Mouse (Mus musculus) left cerebral cortex, postnatal 10 days (tissue): ENCODE results near the gene Vcp. TPM values are rescaled to one million over a fixed set of nuclear protein-coding genes. Genes with fewer than 3 reads are reported as not detected.
"Not testable (repeated sequence)": the region's sequence is repeated elsewhere in the genome, so short reads cannot be mapped to it uniquely, and the experiment has no call there.

Source experiments
- DNase-seq, 2 experiments: peaks; one replicate each; pipeline ENCODE4 v3.0.0; 2021 to 2022; ENCODE audit warnings: low spot score in 2 of 2, mixed read lengths in 1 of 2; ENCODE audit errors: extremely low spot score in 1 of 2
- intact Hi-C: fragments of 180-260 bp; cut with DNase I; formaldehyde crosslinking; loops from one replicate; pipeline ENCODE4 v1.15.1; 2025
- total RNA-seq, 2 experiments: library from RNA; stranded (reverse); gene quantifications; 2 replicates each; pipeline ENCODE4 v1.2.3; 2021

The Vcp gene
- 100 to 1,000 TPM; 270 to 280 TPM for total RNA-seq

DNA sequence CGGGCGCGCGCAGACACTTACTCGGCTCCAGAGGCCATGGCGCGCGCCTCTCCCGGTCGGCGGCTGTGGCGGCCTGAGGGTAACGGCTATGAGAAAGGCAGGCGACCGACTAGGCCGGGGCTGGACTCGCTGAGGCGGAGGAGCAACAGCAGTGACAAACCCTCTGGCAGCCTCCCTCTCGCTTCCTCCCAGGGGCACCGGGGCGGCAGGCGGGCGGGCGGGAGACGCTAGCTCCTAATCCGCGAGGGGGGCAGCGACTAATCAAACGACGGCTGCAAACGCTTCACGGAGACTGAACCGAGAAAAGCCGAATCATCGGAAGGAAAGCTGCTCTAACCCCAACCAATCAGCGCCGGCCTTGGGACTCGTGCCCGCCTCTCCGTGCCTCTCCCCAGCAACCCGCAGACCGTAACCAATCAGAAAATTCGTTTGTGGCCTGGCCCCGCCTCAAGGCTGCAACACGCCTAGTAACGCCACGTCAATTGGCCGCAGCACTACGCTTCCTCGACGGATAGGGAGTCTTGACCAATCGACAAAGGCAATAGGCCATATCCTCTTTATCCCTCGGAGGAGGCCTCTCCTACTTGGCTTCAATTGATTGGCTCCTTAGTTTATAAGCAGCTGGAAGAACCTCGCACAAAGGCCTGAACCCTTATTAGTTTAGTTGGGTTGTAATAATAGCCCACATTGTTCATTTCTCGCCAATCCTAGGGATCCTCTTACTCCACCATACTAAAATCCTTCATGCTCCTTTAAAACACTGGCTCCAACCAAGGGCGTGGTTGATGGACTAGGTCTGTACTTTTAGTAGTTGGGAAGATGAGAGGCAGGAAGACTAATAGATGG, at the start of gene Vcp:
Gene Vcp (minus strand): TSS at position 367 of the 846 bp plus-strand sequence.
- intact Hi-C loops = not testable (repeated sequence)

DNA sequence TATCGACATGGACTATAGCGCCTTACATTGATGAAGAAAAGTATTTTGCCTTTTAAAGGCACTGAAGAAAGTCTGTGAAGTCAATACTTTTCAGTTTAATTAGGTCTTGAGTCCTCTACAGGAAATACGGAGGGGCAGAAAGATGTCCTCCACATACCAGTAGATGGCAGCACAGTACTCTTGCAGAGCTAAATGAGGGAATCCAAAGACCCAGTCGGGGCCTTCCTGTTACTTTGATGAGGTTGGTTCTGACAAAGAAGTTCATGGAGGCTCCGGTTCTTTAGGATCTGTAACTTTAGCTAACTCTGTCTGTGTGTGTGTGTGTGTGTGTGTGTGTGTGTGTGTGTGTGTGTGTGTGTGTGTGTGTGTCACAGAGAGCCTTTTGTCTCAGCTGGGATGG, 46.9 kb upstream of the Vcp start:
- peak; percentile 83 to 88 for DNase-seq
- intact Hi-C loops = loop anchor here (5.0 kb wide), 3 partner anchors 70 to 375 kb away; no protein-coding TSS in a partner anchor

More for the DNA sequence above, at the start of gene Vcp:
- DNase-seq = peak; percentile 99 to 100

DNA sequence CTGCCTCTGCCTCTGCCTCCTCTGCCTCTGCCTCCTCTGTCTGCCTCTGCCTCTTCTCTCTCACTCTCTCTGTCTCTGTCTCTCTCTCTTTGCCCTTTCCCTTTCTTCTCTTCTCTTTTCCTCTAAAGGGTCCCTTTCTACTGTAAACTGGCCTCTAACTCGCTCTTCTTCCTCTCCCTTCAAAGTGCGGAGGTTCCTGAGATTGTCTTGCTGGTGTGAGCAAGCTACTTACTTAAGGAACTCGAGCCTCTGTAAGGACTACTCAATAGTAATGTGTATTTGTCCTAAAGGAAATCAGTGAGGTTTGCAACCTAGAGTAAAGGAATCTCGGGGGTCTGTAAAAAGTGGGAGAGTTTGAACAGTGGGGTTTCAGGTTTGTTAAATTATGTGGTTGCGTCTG, 46.3 kb upstream of the Vcp start:
- intact Hi-C loops = loop anchor here (5.0 kb wide), 3 partner anchors 71 to 376 kb away; no protein-coding TSS in a partner anchor
- DNase-seq = no peak

DNA sequence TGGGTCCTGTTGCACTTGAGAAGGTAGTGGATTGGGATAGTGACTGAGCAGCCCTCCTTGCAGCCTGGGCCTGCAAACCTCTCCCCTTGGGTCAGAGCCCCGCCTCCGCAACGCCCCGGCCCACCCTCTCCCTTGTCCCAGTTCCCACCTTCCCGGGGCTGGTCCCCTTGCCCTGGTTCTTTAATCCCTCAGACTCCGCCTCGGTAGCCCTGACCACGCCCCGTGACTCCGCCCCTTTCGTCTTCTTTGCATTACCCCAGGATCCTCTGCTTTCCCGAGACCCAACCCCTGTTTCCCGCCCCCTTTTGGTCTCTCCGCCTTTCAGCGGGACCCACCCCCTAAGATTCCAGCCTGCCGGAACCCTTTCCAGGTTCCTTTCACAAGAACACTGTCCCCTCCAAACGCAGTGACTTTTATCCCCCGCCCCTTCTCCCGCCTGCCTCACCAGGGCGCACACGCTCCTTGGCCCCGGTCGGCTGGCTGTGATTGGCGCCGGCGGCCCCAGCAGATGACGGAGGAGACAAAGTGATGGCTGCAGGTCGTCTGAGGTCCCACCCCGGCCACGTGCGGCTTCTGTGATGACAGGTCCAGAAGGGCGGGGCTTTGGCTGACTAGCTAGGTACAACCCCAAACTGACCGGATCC, 45.5 kb upstream of the Vcp start, which contains the start of gene Fam214b:
Gene Fam214b (minus strand): TSS at position 562 of the 644 bp plus-strand sequence.
- DNase-seq = peak; percentile 93 to 99
- intact Hi-C loops = loop anchor here (5.0 kb wide), 3 partner anchors 72 to 377 kb away; no protein-coding TSS in a partner anchor

DNA sequence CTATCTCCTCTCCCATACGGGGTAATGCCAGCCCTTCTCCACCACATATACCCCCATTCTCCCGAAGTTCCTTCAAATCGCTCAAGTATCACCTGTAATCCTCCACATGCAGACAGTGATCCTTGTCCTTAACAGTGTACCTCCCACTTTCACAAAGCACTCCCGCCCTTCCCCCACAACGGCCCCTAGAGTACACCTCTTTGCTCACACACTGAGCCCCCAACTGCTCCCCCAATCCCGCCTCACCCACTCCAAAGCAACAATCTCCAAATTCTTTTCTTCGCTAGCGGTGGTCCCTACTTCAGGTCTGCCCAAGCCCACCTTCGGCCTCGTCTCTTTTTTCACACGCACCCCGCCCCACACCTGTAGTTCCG, 45.0 kb upstream of the Vcp start:
- intact Hi-C loops = loop anchor here (5.0 kb wide), 3 partner anchors 72 to 377 kb away; no protein-coding TSS in a partner anchor

DNA sequence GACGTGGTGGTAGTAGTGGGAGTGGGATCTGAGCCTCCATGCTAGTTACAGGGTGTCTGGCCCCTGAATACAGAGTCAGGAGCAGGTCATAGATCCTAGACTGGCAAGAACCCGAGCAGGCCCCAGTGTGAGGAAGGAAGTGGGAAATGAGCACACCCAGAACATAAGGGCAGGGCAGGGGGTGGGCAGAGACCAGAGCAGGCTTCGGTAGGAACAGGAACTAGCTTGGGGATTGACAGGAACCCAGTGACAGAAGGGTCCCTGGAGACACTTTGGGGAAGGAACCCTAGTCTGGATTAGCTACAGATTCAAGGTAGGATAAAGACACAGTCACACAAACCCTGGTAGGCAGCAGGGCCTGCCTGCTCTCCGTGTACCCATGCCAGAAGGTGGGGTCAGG, 44.4 kb upstream of the Vcp start:
- intact Hi-C loops = loop anchor here (5.0 kb wide), 3 partner anchors 73 to 378 kb away; no protein-coding TSS in a partner anchor
- peak in 1 of 2 experiments; percentile 64 for DNase-seq

More for the DNA sequence above, 45.0 kb upstream of the Vcp start:
- DNase-seq = peak in 1 of 2 experiments; percentile 65

DNA sequence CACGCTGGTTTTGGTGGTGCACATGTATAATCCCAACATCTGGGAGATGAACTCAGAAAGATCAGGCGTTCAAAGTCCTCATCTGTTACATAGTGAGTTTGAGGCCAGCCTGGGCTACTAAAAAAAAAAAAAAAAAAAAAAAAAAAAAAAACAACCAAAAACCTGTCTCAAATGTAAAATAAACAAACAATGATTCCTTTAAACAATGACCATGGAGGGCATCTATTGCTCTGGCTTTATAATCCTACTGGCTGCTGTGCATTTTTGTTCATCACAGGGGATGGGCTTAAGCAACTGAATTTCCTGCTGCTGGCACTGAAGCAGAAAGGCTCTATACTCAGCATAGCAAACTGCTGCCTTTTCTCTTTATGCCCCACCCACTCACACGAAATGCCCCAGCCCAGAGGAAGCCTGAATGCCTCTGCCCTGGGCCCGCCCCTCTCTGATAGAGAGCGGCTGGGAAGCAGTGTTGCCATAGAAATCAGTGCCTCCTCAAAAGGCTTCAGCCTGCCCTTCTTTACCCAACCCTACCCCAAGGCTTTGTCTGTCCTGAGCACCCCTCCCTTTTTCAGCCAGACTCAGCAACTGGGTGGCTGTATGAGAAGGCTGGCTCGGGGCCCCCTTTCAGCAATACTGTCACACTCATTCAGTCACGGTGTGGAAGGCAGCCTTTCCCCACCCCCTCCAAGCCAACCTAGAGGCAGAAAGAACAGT, 43.5 kb upstream of the Vcp start:
- peak; percentile 60 to 89 for DNase-seq
- intact Hi-C loops = no loop called here

DNA sequence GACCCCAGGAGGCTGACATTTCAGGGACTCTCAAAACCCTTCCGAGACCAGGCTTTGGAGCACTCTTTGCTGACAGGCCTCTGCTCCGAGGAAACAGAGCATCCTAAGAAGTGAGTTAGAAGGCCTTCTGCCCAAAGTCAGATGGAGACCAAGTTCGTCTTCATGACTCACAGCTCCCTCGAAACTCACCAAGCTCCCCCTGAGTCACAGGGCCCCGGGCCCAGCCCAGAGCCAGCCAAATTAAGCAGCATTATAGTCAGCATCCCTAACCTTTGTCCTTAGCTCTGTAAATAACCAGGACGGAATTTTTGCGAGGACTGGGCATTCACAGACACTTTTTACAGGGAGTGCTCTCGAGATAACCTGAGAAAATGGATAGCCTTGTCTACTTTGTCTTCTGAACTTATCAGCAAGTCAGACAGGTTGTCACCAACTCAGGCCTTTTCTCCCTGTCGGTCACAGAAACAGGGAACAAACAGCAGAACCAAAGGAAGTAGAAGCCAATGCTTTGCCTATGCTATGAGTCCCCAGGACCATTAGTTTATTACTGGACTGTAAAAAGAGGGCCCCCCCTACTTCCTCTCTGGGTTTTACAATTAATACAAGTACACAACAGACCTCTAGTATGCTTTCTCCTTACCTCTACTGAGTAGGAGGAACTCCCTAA, 40.7 kb upstream of the Vcp start:
- intact Hi-C loops = no loop called here
- no peak for DNase-seq

DNA sequence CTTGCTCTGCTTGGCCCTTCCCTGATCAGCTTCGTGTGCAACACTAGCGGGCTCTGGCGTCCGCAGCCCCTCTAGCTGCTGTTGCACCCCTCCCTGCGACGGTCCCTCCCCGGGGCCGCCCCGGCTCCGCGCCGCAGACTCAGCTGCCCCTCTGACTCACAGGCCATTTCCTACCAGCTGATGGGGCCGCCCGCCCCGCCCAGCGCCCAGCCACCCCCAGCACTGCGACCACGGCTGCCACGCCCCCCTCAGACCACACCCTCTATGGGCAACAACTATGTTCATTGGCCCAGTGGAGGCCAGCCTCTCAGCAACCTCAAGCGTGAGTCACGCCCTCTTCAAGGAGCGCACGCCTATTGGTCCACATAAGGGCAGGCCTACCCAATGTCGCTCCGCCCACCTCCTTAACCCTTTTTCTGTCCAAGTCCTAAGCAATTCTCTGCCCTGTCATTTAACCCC, 39.8 kb upstream of the Vcp start:
- intact Hi-C loops = no loop called here
- DNase-seq = peak; percentile 97 to 99

DNA sequence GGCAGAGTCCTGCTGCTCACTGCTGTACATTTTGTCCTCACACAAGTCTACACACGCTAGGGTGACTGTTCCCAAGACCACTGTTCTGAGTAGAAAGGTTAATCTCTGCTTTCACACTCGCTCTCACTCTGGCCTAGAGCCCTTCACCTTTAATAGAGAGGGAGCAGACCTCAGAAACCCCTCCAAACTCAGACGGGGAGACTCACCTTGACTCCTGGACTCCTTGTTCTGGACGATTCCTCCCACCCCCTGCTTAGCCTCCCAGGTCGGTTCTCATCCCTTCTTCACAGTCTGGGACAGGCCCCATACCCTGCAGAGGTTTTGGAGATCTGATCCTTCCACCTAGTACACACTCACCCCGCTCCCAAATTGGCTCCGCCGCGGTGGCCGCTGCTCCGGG, 39.3 kb upstream of the Vcp start:
- intact Hi-C loops = no loop called here
- no peak for DNase-seq

DNA sequence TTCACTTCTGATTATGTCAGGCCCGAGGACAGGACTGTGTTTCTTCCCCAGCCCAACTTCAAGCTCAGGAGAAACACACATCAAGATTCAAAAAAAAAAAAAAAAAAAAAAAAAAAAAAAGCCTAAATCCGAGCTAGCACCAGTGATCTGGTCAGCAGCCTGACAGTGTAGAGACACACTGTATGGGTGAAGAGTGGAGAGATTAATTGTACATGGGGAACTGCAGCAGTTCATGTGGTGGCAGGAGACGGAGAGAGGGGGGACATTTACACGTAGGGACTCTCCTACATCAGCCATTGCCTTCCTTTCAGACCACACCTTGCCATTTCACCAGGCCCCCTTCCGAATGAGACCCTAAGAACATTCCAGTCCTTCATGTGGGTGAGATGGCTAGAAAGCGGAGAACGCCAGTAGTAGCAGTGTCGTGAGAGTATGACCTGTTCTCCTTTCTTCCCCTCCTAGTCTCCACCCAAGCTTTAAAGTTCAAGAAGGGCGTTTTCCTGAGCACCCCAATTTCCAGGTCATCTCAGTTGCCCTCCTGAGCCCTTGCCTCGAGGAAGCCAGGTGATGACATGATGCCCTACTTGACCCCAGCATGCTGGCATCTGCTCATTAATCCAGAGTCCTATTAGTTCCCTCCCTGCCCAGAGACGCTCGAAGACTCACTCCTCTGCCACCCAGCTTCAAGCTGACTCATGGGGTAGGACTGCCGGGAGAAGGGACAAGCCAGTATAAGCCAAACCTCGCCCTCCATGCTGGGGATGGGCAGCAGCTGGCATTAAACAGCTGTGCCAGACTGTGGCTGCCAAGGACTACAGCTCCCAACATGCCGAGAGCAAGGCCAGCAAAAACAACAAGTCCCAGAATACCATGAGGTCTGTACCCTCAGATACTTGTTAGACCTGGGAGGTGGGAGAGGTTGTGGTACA, 38.5 kb upstream of the Vcp start:
- peak; percentile 55 to 71 for DNase-seq
- intact Hi-C loops = no loop called here

DNA sequence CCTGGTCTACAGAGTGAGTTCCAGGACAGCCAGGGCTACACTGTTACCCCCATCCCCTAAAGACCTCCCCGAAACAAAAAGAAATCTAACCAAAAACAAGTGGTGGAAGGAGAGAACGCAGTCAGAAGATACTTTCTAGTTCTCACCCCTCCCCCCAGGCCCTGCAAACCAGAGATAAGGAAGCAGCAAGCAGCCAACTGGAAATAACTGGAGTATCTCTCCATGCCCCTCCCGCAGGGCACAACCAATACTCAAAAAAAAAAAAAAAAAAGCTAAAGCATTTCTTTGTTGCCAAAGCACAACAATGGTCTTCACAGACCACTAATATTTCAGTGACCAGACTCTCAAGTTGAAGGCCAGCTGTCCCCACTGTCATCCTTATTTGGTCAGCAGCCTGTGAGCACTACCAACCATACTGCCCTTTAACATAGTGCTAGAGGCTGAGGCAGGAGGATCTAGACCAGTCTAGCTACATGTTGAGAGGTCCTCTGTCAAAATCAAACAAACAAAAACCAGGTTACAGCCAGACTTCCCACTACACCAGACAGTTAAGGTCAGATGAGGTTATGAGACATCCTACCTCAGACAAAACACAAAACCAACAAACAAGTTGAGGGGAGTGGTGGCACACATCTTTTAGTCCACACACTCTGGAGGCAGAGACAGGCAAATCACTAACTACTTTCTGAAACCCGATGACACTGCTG, 37.7 kb upstream of the Vcp start:
- no peak for DNase-seq
- intact Hi-C loops = no loop called here

DNA sequence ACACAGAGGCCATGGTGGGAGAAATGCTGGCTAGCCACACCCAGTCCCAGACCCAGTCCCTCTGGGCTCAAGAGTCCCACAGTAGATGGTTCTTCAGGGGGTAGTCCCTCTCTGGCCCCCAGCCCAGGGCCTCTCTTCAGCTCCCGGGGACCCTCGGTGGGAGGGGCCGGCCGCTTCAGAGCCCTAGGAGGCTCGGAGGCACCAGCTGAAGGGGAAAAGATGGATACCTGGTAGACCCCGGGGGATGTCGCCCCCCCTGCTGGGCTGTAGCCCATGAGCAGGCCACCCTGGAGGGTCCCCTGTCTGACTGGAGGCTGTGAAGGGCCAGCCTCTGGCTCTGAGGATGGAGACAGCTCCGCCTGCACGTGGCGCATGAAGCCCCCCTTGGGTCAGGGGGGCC, 36.0 kb upstream of the Vcp start:
- intact Hi-C loops = no loop called here

DNA sequence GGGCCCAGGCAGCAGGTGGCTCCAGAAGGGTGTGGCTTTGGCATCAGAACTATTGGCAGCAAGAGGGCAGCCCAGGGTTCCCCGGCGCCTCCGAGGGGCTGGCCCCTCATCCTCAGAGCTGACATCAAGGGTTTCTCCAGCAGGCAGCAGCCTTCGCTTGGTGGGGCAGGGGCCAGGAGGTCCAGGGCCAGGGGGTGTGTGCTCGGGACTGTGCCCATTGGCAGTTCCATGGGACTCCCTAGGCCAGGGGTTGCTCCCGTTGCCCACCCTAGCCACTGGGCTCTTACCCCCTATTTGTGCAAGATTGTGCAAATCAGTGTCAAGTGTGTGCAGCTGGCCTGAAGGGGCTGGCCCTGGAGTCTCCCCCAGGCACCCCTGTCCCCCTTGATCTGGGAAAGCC, 35.5 kb upstream of the Vcp start:
- intact Hi-C loops = no loop called here
- DNase-seq = peak in 1 of 2 experiments; percentile 33

More for the DNA sequence above, 36.0 kb upstream of the Vcp start:
- DNase-seq = peak in 1 of 2 experiments; percentile 43

DNA sequence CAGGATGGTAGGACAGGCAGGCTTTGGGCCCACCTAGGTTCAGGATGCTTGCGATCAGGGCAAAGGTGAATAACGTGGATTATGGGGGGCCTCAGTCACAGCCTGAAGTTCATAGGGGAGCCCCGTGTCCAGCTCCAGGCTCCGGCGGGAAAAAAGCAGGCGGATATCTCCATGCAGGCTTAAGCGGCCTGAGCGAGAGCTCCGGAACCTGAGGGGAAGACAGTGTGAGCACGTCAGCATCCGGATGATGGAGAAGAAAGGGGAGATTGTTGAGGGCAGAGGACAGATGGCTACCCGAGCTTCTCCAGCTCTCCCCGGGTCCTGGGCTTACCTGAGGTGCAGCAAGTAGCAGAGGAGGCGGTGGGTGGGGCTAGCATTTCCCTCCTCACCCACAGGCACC, 33.2 kb upstream of the Vcp start:
- peak in 1 of 2 experiments; percentile 37 for DNase-seq
- intact Hi-C loops = no loop called here

DNA sequence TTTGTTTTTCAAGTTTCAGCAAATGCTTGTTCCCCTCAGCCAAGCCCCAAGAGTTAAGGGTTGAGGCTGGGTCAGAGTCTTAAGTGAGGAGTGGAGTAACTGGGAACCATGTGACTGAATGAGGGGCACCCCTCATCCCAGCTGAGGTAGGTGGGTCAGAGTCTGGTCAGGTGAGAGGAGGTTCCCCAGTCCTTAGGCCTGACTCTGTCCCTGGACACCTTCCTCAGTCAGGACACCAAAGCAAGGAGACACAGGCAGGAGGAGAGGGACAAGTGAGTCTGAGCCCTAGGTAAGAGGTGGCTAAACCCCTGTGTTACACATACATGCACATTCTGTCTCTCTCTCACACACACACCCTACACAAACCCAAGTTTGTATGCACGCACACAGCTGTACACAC, 32.2 kb upstream of the Vcp start:
- DNase-seq = no peak
- intact Hi-C loops = no loop called here
